Mouse (Mus musculus): ENCODE results near the gene Gm20489.

Gm20489 gene

GRCm38 (mm10) chrX:101260441-101261325 is 8.1 kb downstream of the Gm20489 start:
- DNase-seq (ENCODE audit: low read depth, low spot score), result no peak

- DNase-seq (ENCODE audit: low read depth, low spot score), result no peak
These were observed 12.2 kb downstream of the Gm20489 start for GRCm38 (mm10) chrX:101256603-101257002.

- no peak for DNase-seq (ENCODE audit: low read depth, low spot score)
These were observed 14.1 kb downstream of the Gm20489 start for GRCm38 (mm10) chrX:101254740-101255139.

GRCm38 (mm10) chrX:101253952-101254729 is 14.7 kb downstream of the Gm20489 start, which contains the start of gene Foxo4:
TSS of gene Foxo4 (plus strand) at chrX:101254528.
- peak; percentile 60 for DNase-seq (ENCODE audit: low read depth, low spot score)

GRCm38 (mm10) chrX:101245011-101245410 is 23.8 kb downstream of the Gm20489 start:
- DNase-seq (ENCODE audit: low read depth, low spot score), result no peak

GRCm38 (mm10) chrX:101222796-101223162 is 46.0 kb downstream of the Gm20489 start:
- DNase-seq (ENCODE audit: low read depth, low spot score), result no peak

GRCm38 (mm10) chrX:101221834-101222795 is 46.7 kb downstream of the Gm20489 start, which contains the start of gene Snx12:
TSS of gene Snx12 (minus strand) at chrX:101222563.
- peak; percentile 73 for DNase-seq (ENCODE audit: low read depth, low spot score)

Data from WW6 (cell line).